Mouse (Mus musculus) forebrain, embryonic 13.5 days (tissue): ENCODE data around the gene Rad51b. TPM values are rescaled to one million over a fixed set of nuclear protein-coding genes. Genes with fewer than 3 reads are reported as not detected.

ENCODE experiments used
- ATAC-seq: fragments of 200-750 bp; cut with Nextera tagmentation; 2 replicates; pipeline ENCODE4 v1.8.0; 2017
- H3K27ac ChIP-seq: fragments of 300-500 bp; sonication (generic); 2 replicates; pipeline ENCODE4 v1.5.1; 2015; ENCODE audit warnings: inconsistent platforms, mild to moderate bottlenecking, moderate library complexity
- H3K27me3 ChIP-seq: fragments of 300-500 bp; sonication (generic); 2 replicates; pipeline ENCODE4 v1.6.1; 2015; ENCODE audit warnings: mild to moderate bottlenecking, inconsistent platforms
- H3K36me3 ChIP-seq: fragments of 300-500 bp; sonication (generic); 2 replicates; pipeline ENCODE4 v1.6.1; 2015; ENCODE audit warnings: mild to moderate bottlenecking, inconsistent platforms; ENCODE audit not compliant: poor library complexity, severe bottlenecking
- H3K4me1 ChIP-seq: fragments of 300-500 bp; sonication (generic); 2 replicates; pipeline ENCODE4 v1.6.1; 2015; ENCODE audit warnings: inconsistent platforms
- H3K4me2 ChIP-seq: fragments of 300-500 bp; sonication (generic); 2 replicates; pipeline ENCODE4 v1.6.1; 2015; ENCODE audit warnings: inconsistent platforms, mild to moderate bottlenecking, moderate library complexity
- H3K4me3 ChIP-seq: fragments of 300-500 bp; sonication (generic); 2 replicates; pipeline ENCODE4 v1.5.1; 2015; ENCODE audit warnings: mild to moderate bottlenecking, inconsistent platforms
- H3K9ac ChIP-seq: fragments of 300-500 bp; sonication (generic); 2 replicates; pipeline ENCODE4 v1.6.1; 2015; ENCODE audit warnings: mild to moderate bottlenecking, inconsistent platforms
- H3K9me3 ChIP-seq: fragments of 300-500 bp; sonication (generic); replicated peaks from 2 replicates; pipeline ENCODE4 v1.6.1; 2016; ENCODE audit warnings: inconsistent platforms
- WGBS: fragments of 180-500 bp; shearing (Covaris S2); methylation state at CpG from one replicate; pipeline ENCODE4 v1.1.7; 2015; 5-methylcytosine and 5-hydroxymethylcytosine counted together
- polyA plus RNA-seq: library from polyadenylated mRNA; unstranded; fragments of >200 nt; fragmentation: Nextera tagmentation; extraction: Ambion mirVana; gene quantifications from 2 replicates; pipeline ENCODE4 v1.2.1, GENCODE M21; 2015

The Rad51b gene
- polyA plus RNA-seq, 1 experiment from 2014 or later = 5.7 TPM

- Histone ChIP-seq H3K4me3 (no peak overlapping the region), H3K9ac (no peak overlapping the region), H3K9me3 (no peaks in the 10 kb centered on the region), H3K27ac (no peak overlapping the region), H3K27me3 (peaks cover 9% of the 10 kb centered on the region; the same call in 1 of the 2 replicates), H3K4me2 (no peak overlapping the region), H3K4me1 (peaks cover 52% of the 10 kb centered on the region), H3K36me3 (no peaks in the 10 kb centered on the region)
- ATAC-seq = no peak
- WGBS = 87% methylated on average over 5 of the region's 5 CpGs
These were observed 512.4 kb downstream of the Rad51b start for GRCm38 (mm10) chr12:79809518-79809917.

GRCm38 (mm10) chr12:79812422-79812821 is 515.3 kb downstream of the Rad51b start:
- 33% methylated on average over 8 of the region's 8 CpGs for WGBS
- Histone ChIP-seq H3K9me3 (no peaks in the 10 kb centered on the region), H3K27me3 (peaks cover 12% of the 10 kb centered on the region; the same call in 1 of the 2 replicates), H3K36me3 (no peaks in the 10 kb centered on the region), H3K4me3 (no peak overlapping the region), H3K4me1 (peaks cover 40% of the 10 kb centered on the region), H3K27ac (no peak overlapping the region), H3K9ac (no peak overlapping the region), H3K4me2 (no peak overlapping the region)
- no peak for ATAC-seq

- WGBS = 25% methylated on average over 18 of the region's 18 CpGs
- Histone ChIP-seq H3K4me2 (no peak overlapping the region), H3K27me3 (peaks cover 16% of the 10 kb centered on the region; the same call in 1 of the 2 replicates), H3K36me3 (no peaks in the 10 kb centered on the region), H3K27ac (no peak overlapping the region; the same call in 1 of the 2 replicates), H3K9ac (no peak overlapping the region), H3K9me3 (no peaks in the 10 kb centered on the region), H3K4me3 (no peak overlapping the region), H3K4me1 (peaks cover 34% of the 10 kb centered on the region)
- ATAC-seq = no peak
These were observed 515.9 kb downstream of the Rad51b start for GRCm38 (mm10) chr12:79812838-79813563.

GRCm38 (mm10) chr12:79813566-79814305 is 516.7 kb downstream of the Rad51b start:
- no peak; the same call in 1 of the 2 replicates for ATAC-seq
- Histone ChIP-seq H3K4me1 (peaks cover 28% of the 10 kb centered on the region), H3K4me2 (peak overlapping the region; percentile 42), H3K4me3 (no peak overlapping the region), H3K27me3 (peaks cover 16% of the 10 kb centered on the region; the same call in 1 of the 2 replicates), H3K36me3 (no peaks in the 10 kb centered on the region), H3K9ac (no peak overlapping the region), H3K27ac (no peak overlapping the region), H3K9me3 (no peaks in the 10 kb centered on the region)
- WGBS = 6% methylated on average over 8 of the region's 8 CpGs

GRCm38 (mm10) chr12:79814312-79815091 is 517.4 kb downstream of the Rad51b start:
- WGBS = 9% methylated on average over 20 of the region's 20 CpGs
- Histone ChIP-seq H3K36me3 (no peaks in the 10 kb centered on the region), H3K27me3 (peaks cover 16% of the 10 kb centered on the region; the same call in 1 of the 2 replicates), H3K4me3 (no peak overlapping the region), H3K27ac (no peak overlapping the region), H3K9ac (no peak overlapping the region), H3K9me3 (no peaks in the 10 kb centered on the region), H3K4me1 (peaks cover 26% of the 10 kb centered on the region), H3K4me2 (peak overlapping the region; percentile 42)
- ATAC-seq = peak; percentile 51; the same call in 1 of the 2 replicates

- no peak overlapping the region for H3K9ac ChIP-seq
- H3K9me3 ChIP-seq = no peaks in the 10 kb centered on the region
- peaks cover 22% of the 10 kb centered on the region for H3K4me1 ChIP-seq
- no peak overlapping the region for H3K4me3 ChIP-seq
- WGBS = 87% methylated on average over 4 of the region's 4 CpGs
- H3K27ac ChIP-seq = no peak overlapping the region
- H3K36me3 ChIP-seq = no peaks in the 10 kb centered on the region
- H3K4me2 ChIP-seq = no peak overlapping the region
- peaks cover 16% of the 10 kb centered on the region; the same call in 1 of the 2 replicates for H3K27me3 ChIP-seq
- ATAC-seq = no peak
These were observed 519.2 kb downstream of the Rad51b start for GRCm38 (mm10) chr12:79816241-79816640.

GRCm38 (mm10) chr12:79820228-79820958 is 523.3 kb downstream of the Rad51b start:
- H3K4me3 ChIP-seq = no peak overlapping the region
- peaks cover 9% of the 10 kb centered on the region for H3K4me1 ChIP-seq
- no peak for ATAC-seq
- no peak overlapping the region for H3K4me2 ChIP-seq
- WGBS = 81% methylated on average over 8 of the region's 8 CpGs
- 0 out of 2 replicates have a peak, but pooled peaks cover 7% of the 10 kb centered on the region for H3K27me3 ChIP-seq
- no peaks in the 10 kb centered on the region for H3K9me3 ChIP-seq
- H3K36me3 ChIP-seq = no peaks in the 10 kb centered on the region
- no peak overlapping the region for H3K27ac ChIP-seq
- H3K9ac ChIP-seq = no peak overlapping the region

GRCm38 (mm10) chr12:79821901-79822300 is 524.8 kb downstream of the Rad51b start:
- H3K4me1 ChIP-seq = peaks cover 22% of the 10 kb centered on the region
- no peaks in the 10 kb centered on the region for H3K9me3 ChIP-seq
- WGBS = 77% methylated on average over 5 of the region's 5 CpGs
- H3K4me2 ChIP-seq = no peak overlapping the region
- no peak overlapping the region for H3K9ac ChIP-seq
- no peak for ATAC-seq
- no peaks in the 10 kb centered on the region for H3K36me3 ChIP-seq
- H3K27ac ChIP-seq = no peak overlapping the region
- 0 out of 2 replicates have a peak, but pooled peaks cover 6% of the 10 kb centered on the region for H3K27me3 ChIP-seq
- H3K4me3 ChIP-seq = no peak overlapping the region

GRCm38 (mm10) chr12:79822401-79822800 is 525.3 kb downstream of the Rad51b start:
- WGBS = 80% methylated on average over 2 of the region's 2 CpGs

GRCm38 (mm10) chr12:79825922-79826321 is 528.8 kb downstream of the Rad51b start:
- Histone ChIP-seq H3K4me2 (no peak overlapping the region), H3K4me3 (no peak overlapping the region), H3K36me3 (no peaks in the 10 kb centered on the region), H3K27me3 (no peaks in the 10 kb centered on the region), H3K9ac (no peak overlapping the region), H3K4me1 (peaks cover 26% of the 10 kb centered on the region), H3K27ac (no peak overlapping the region), H3K9me3 (no peaks in the 10 kb centered on the region)
- 6% methylated on average over 7 of the region's 7 CpGs for WGBS
- ATAC-seq = no peak

More at GRCm38 (mm10) chr12:79822401-79822800, 525.3 kb downstream of the Rad51b start:
- Histone ChIP-seq H3K4me1 (peaks cover 22% of the 10 kb centered on the region), H3K4me2 (no peak overlapping the region), H3K4me3 (no peak overlapping the region), H3K9me3 (no peaks in the 10 kb centered on the region), H3K27me3 (0 out of 2 replicates have a peak, but pooled peaks cover 3% of the 10 kb centered on the region), H3K9ac (no peak overlapping the region), H3K36me3 (no peaks in the 10 kb centered on the region), H3K27ac (no peak overlapping the region)
- no peak for ATAC-seq

GRCm38 (mm10) chr12:79827233-79827692 is 530.2 kb downstream of the Rad51b start:
- WGBS = 67% methylated on average over 5 of the region's 5 CpGs
- no peak overlapping the region for H3K4me3 ChIP-seq
- no peaks in the 10 kb centered on the region for H3K36me3 ChIP-seq
- ATAC-seq = no peak
- no peak overlapping the region for H3K27ac ChIP-seq
- no peak overlapping the region for H3K4me2 ChIP-seq
- H3K9me3 ChIP-seq = no peaks in the 10 kb centered on the region
- H3K9ac ChIP-seq = no peak overlapping the region
- H3K4me1 ChIP-seq = peaks cover 30% of the 10 kb centered on the region
- H3K27me3 ChIP-seq = no peaks in the 10 kb centered on the region
